Mouse (Mus musculus) bone marrow, adult 2 months (tissue): ENCODE results near the gene Lsm14b.

Source experiments
- CTCF ChIP-seq: fragments of 200-500 bp; IDR thresholded peaks from 2 replicates; pipeline ENCODE4 v1.5.1; 2011; ENCODE audit warnings: low read length, control low read depth; ENCODE audit not compliant: control insufficient read depth, insufficient read depth
- POLR2A ChIP-seq: fragments of 200-500 bp; IDR thresholded peaks from 2 replicates; pipeline ENCODE4 v1.6.1; 2011; ENCODE audit warnings: low read depth, mild to moderate bottlenecking, control low read depth, low read length, borderline replicate concordance; ENCODE audit not compliant: control insufficient read depth

DNA sequence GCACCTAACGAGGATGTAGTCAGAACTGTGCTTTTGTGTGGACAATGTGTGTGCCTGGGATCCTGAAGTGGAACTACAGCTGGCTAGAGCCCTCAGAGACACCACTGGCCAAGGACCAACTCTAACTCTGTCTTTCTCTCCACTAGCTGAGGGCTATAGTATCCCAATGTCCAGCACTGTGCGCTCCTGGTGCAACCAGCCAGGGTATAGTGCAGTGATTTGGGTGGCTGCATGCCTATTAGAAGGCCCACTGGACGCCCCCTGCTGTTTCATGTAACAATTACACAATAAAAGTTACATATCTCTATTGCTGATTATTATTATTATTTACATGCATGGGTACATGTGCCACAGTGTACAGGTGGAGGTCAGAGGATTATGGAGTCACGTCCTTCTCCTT, 20.5 kb downstream of the Lsm14b start:
- TF ChIP-seq CTCF (peak; percentile 50), POLR2A (no peak)
